Mouse (Mus musculus) left cerebral cortex, postnatal 25 days (tissue): Measurements from ENCODE around the gene Mfsd4b5. TPM values are rescaled to one million over a fixed set of nuclear protein-coding genes. Genes with fewer than 3 reads are reported as not detected.
"Not testable (repeated sequence)": the region's sequence is repeated elsewhere in the genome, so short reads cannot be mapped to it uniquely, and the experiment has no call there.

Experiments used
- DNase-seq, 2 experiments: peaks; one replicate each; pipeline ENCODE4 v3.0.0; 2022; ENCODE audit warnings: low spot score in 2 of 2, mixed read lengths in 1 of 2
- intact Hi-C: fragments of 180-260 bp; cut with DNase I; formaldehyde crosslinking; loops from one replicate; pipeline ENCODE4 v1.15.1; 2025
- total RNA-seq, 2 experiments: library from RNA; stranded (reverse); gene quantifications; 2 replicates each; pipeline ENCODE4 v1.2.3; 2021

Gene Mfsd4b5
- total RNA-seq, 2 experiments from 2014 or later = 0.34 to 0.41 TPM

GRCm38 (mm10) chr10:39975771-39976170 is 10.7 kb downstream of the Mfsd4b5 start:
- intact Hi-C loops = no loop called here
- no peak for DNase-seq

GRCm38 (mm10) chr10:39974982-39975381 is 11.5 kb downstream of the Mfsd4b5 start:
- peak in 1 of 2 experiments; percentile 46 for DNase-seq
- intact Hi-C loops = no loop called here

- intact Hi-C loops = no loop called here
- no peak for DNase-seq
Measured at GRCm38 (mm10) chr10:39967512-39967911, 18.9 kb downstream of the Mfsd4b5 start.

GRCm38 (mm10) chr10:39961906-39962305 is 24.5 kb downstream of the Mfsd4b5 start:
- DNase-seq = no peak
- intact Hi-C loops = no loop called here

GRCm38 (mm10) chr10:39960441-39960822 is 26.0 kb downstream of the Mfsd4b5 start:
- DNase-seq = no peak
- intact Hi-C loops = no loop called here

GRCm38 (mm10) chr10:39959761-39960440 is 26.5 kb downstream of the Mfsd4b5 start, which contains the start of gene Mfsd4b3:
Gene Mfsd4b3, minus strand, starts transcription at chr10:39960153.
- intact Hi-C loops = no loop called here
- DNase-seq = peak; percentile 90 to 93

- intact Hi-C loops = loop anchor here (1.0 kb wide), 1 partner anchor 254 kb away; no protein-coding TSS in a partner anchor
- DNase-seq = peak; percentile 8 to 55
Measured at GRCm38 (mm10) chr10:39958266-39958665, 28.2 kb downstream of the Mfsd4b5 start.

- intact Hi-C loops = no loop called here
- DNase-seq = no peak
Measured at GRCm38 (mm10) chr10:39956340-39956878, 30.0 kb downstream of the Mfsd4b5 start.

GRCm38 (mm10) chr10:39955163-39955562 is 31.3 kb downstream of the Mfsd4b5 start:
- intact Hi-C loops = no loop called here
- no peak for DNase-seq

- intact Hi-C loops = no loop called here
- DNase-seq = no peak
Measured at GRCm38 (mm10) chr10:39949377-39949954, 37.0 kb downstream of the Mfsd4b5 start.

- DNase-seq, intact Hi-C loops: not testable (repeated sequence)
Measured at GRCm38 (mm10) chr10:39947195-39947594, 39.3 kb downstream of the Mfsd4b5 start.

- intact Hi-C loops = no loop called here
Measured at GRCm38 (mm10) chr10:39936553-39936952, 49.9 kb downstream of the Mfsd4b5 start.

GRCm38 (mm10) chr10:39926616-39927139 is 59.8 kb downstream of the Mfsd4b5 start, which contains the start of gene Mfsd4b2:
Gene Mfsd4b2, minus strand, starts transcription at chr10:39926923.
- DNase-seq = no peak
- intact Hi-C loops = no loop called here

More at GRCm38 (mm10) chr10:39936553-39936952, 49.9 kb downstream of the Mfsd4b5 start:
- no peak for DNase-seq

GRCm38 (mm10) chr10:39924556-39924955 is 61.9 kb downstream of the Mfsd4b5 start:
- intact Hi-C loops, DNase-seq: not testable (repeated sequence)

GRCm38 (mm10) chr10:39912616-39913015 is 73.8 kb downstream of the Mfsd4b5 start:
- intact Hi-C loops = no loop called here
- DNase-seq = no peak

- intact Hi-C loops = no loop called here
- DNase-seq = no peak
Measured at GRCm38 (mm10) chr10:39908768-39909441, 77.5 kb downstream of the Mfsd4b5 start.
